Mouse (Mus musculus) small intestine, adult 2 months (tissue): ENCODE measurements around the gene Sptlc2.

ENCODE experiments used
- CTCF ChIP-seq: fragments of 200-500 bp; IDR thresholded peaks from 2 replicates; pipeline ENCODE4 v1.5.1; 2012; ENCODE audit warnings: low read depth, mild to moderate bottlenecking, control low read depth, inconsistent platforms, low read length, moderate library complexity, mixed read lengths; ENCODE audit not compliant: insufficient replicate concordance, insufficient read length; ENCODE audit errors: extremely low read depth
- POLR2A ChIP-seq: fragments of 200-500 bp; IDR thresholded peaks from 2 replicates; pipeline ENCODE4 v1.6.1; 2012; ENCODE audit warnings: low read depth, mild to moderate bottlenecking, control low read depth, inconsistent platforms, low read length, moderate library complexity

GRCm38 (mm10) chr12:87283706-87284105, 104.4 kb downstream of the Sptlc2 start:
- TF ChIP-seq POLR2A, result no peak
- no peak for TF ChIP-seq CTCF
